Mouse (Mus musculus) liver, embryonic 14.5 days (tissue): Measurements from ENCODE around the gene Zfp14. TPM values are rescaled to one million over a fixed set of nuclear protein-coding genes. Genes with fewer than 3 reads are reported as not detected.

ENCODE experiments used
- ATAC-seq: fragments of 200-750 bp; cut with Nextera tagmentation; 2 replicates; pipeline ENCODE4 v1.8.0; 2017; ENCODE audit warnings: moderate number of reproducible peaks, mild to moderate bottlenecking, moderate library complexity; ENCODE audit not compliant: insufficient read depth
- DNase-seq, 3 experiments: peaks; one replicate each; pipeline ENCODE4 v3.0.0-alpha.2; 2012 to 2013; ENCODE audit warnings: low read depth in 3 of 3, low spot score in 3 of 3
- H3K27ac ChIP-seq: fragments of 300-500 bp; sonication (generic); 2 replicates; pipeline ENCODE4 v1.5.1; 2014; ENCODE audit warnings: moderate library complexity, mild to moderate bottlenecking, control low read depth, inconsistent platforms
- H3K27me3 ChIP-seq: fragments of 300-500 bp; sonication (generic); 2 replicates; pipeline ENCODE4 v1.6.1; 2014; ENCODE audit warnings: mild to moderate bottlenecking, low read length, moderate library complexity; ENCODE audit not compliant: control insufficient read depth, insufficient read depth
- H3K36me3 ChIP-seq: fragments of 300-500 bp; sonication (generic); replicated peaks from 2 replicates; pipeline ENCODE4 v1.6.1; 2014; ENCODE audit warnings: low read depth; ENCODE audit not compliant: control insufficient read depth, insufficient read depth
- H3K4me1 ChIP-seq, 2 experiments: fragments of 200-500 bp in 1 of 2; fragments of 300-500 bp in 1 of 2; sonication (generic) in 1 of 2; replicated peaks; 2 replicates each; pipeline ENCODE4 v1.6.1; 2012 to 2014; ENCODE audit warnings: antibody characterized with exemption in 1 of 2, inconsistent platforms in 1 of 2, low read length in 1 of 2; ENCODE audit not compliant: control insufficient read depth in 2 of 2, insufficient read depth in 2 of 2
- H3K4me2 ChIP-seq: fragments of 300-500 bp; sonication (generic); 2 replicates; pipeline ENCODE4 v1.6.1; 2014; ENCODE audit warnings: low read depth, mild to moderate bottlenecking, control low read depth, moderate library complexity
- H3K4me3 ChIP-seq, 2 experiments: fragments of 200-500 bp in 1 of 2; fragments of 300-500 bp in 1 of 2; sonication (generic) in 1 of 2; 2 replicates each; pipeline ENCODE4 v1.5.1; 2012 to 2014; ENCODE audit warnings: low read depth in 2 of 2, low read length in 2 of 2, mild to moderate bottlenecking in 2 of 2, control low read depth in 1 of 2, inconsistent platforms in 1 of 2, moderate library complexity in 1 of 2; ENCODE audit not compliant: insufficient read depth in 1 of 2
- H3K9ac ChIP-seq: fragments of 300-500 bp; sonication (generic); replicated peaks from 2 replicates; pipeline ENCODE4 v1.6.1; 2014; ENCODE audit warnings: mild to moderate bottlenecking, control low read depth, moderate library complexity
- H3K9me3 ChIP-seq: fragments of 300-500 bp; sonication (generic); 2 replicates; pipeline ENCODE4 v1.6.1; 2016; ENCODE audit warnings: low read length, mixed read lengths; ENCODE audit not compliant: control insufficient read depth
- CTCF ChIP-seq: IDR thresholded peaks from 2 replicates; pipeline ENCODE4 v1.5.1; 2016; ENCODE audit warnings: antibody characterized with exemption, low read depth, control low read depth
- EP300 ChIP-seq: IDR thresholded peaks from 2 replicates; pipeline ENCODE4 v1.6.1; 2016; ENCODE audit warnings: antibody characterized with exemption, low read depth
- WGBS: fragments of 180-500 bp; shearing (Covaris S2); extraction: QIAGEN DNeasy Blood & Tissue Kit; methylation state at CpG from one replicate; pipeline ENCODE4 v1.1.7; 2014; ENCODE audit not compliant: insufficient replicate concordance; 5-methylcytosine and 5-hydroxymethylcytosine counted together
- polyA plus RNA-seq, 2 experiments: library from polyadenylated mRNA; depleted of rRNA in 1 of 2; stranded (reverse) in 1 of 2; unstranded in 1 of 2; fragments of >200 nt; fragmentation: Nextera tagmentation in 1 of 2; extraction: Ambion mirVana in 1 of 2; gene quantifications; 2 replicates each; pipeline versions ENCODE4 v1.2.1 to v1.2.3; 2012 to 2014

Gene Zfp14
- polyA plus RNA-seq, 2 experiments = 0.27 to 0.38 TPM

- WGBS = 40% methylated on average over 6 of the region's 6 CpGs
- H3K4me1 ChIP-seq = 0 out of 4 replicates have a peak, but pooled peaks cover 0 to 2% of the 10 kb centered on the region in 2 experiments
- no peak overlapping the region for H3K4me3 ChIP-seq
- H3K9me3 ChIP-seq = no peaks in the 10 kb centered on the region
- H3K27ac ChIP-seq = no peak overlapping the region
- no peak overlapping the region for H3K4me2 ChIP-seq
- no peak for TF ChIP-seq CTCF
- DNase-seq (no peak), ATAC-seq (no peak)
- no peaks in the 10 kb centered on the region for H3K36me3 ChIP-seq
- H3K9ac ChIP-seq = no peak overlapping the region
- H3K27me3 ChIP-seq = no peaks in the 10 kb centered on the region
These were observed 20.5 kb downstream of the Zfp14 start for GRCm38 (mm10) chr7:30030677-30031076.

- WGBS = 57% methylated on average over 3 of the region's 3 CpGs
- Histone ChIP-seq H3K4me2 (no peak overlapping the region), H3K4me1 (no peaks in the 10 kb centered on the region), H3K9ac (no peak overlapping the region), H3K27me3 (no peaks in the 10 kb centered on the region), H3K4me3 (no peak overlapping the region), H3K27ac (no peak overlapping the region), H3K9me3 (no peaks in the 10 kb centered on the region), H3K36me3 (peaks cover 10% of the 10 kb centered on the region)
- ATAC-seq (no peak), DNase-seq (no peak)
- TF ChIP-seq CTCF = no peak
- no peak for TF ChIP-seq EP300
These were observed 22.6 kb downstream of the Zfp14 start for GRCm38 (mm10) chr7:30028572-30028971.

- ATAC-seq (no peak), DNase-seq (no peak)
- H3K27me3 ChIP-seq = no peaks in the 10 kb centered on the region
- no peak for TF ChIP-seq EP300
- no peak for TF ChIP-seq CTCF
- H3K4me1 ChIP-seq = no peaks in the 10 kb centered on the region
- no peak overlapping the region for H3K4me3 ChIP-seq
- H3K36me3 ChIP-seq = peaks cover 21% of the 10 kb centered on the region
- H3K9ac ChIP-seq = no peak overlapping the region
- H3K4me2 ChIP-seq = no peak overlapping the region
- WGBS = 66% methylated on average over 4 of the region's 4 CpGs
- no peaks in the 10 kb centered on the region for H3K9me3 ChIP-seq
- H3K27ac ChIP-seq = no peak overlapping the region
These were observed 23.8 kb downstream of the Zfp14 start for GRCm38 (mm10) chr7:30027331-30027730.

GRCm38 (mm10) chr7:30025358-30025757 lies 25.8 kb downstream of the Zfp14 start:
- no peak overlapping the region for H3K27ac ChIP-seq
- no peak overlapping the region for H3K4me2 ChIP-seq
- DNase-seq (no peak), ATAC-seq (no peak)
- H3K9me3 ChIP-seq = no peaks in the 10 kb centered on the region
- H3K4me1 ChIP-seq = no peaks in the 10 kb centered on the region
- H3K27me3 ChIP-seq = no peaks in the 10 kb centered on the region
- WGBS = 77% methylated on average over 5 of the region's 5 CpGs
- H3K36me3 ChIP-seq = peaks cover 27% of the 10 kb centered on the region
- no peak for TF ChIP-seq EP300
- peak; percentile 40; the same call in 1 of the 2 replicates for TF ChIP-seq CTCF
- no peak overlapping the region for H3K4me3 ChIP-seq
- H3K9ac ChIP-seq = no peak overlapping the region

GRCm38 (mm10) chr7:30023800-30024199 lies 27.4 kb downstream of the Zfp14 start:
- 65% methylated on average over 8 of the region's 8 CpGs for WGBS
- H3K9me3 ChIP-seq = no peaks in the 10 kb centered on the region
- ATAC-seq = no peak
- no peak overlapping the region for H3K9ac ChIP-seq
- H3K4me3 ChIP-seq = no peak overlapping the region
- H3K27me3 ChIP-seq = no peaks in the 10 kb centered on the region
- H3K4me2 ChIP-seq = no peak overlapping the region
- H3K4me1 ChIP-seq = no peaks in the 10 kb centered on the region
- DNase-seq = no peak
- peaks cover 29% of the 10 kb centered on the region for H3K36me3 ChIP-seq
- TF ChIP-seq CTCF = no peak
- no peak for TF ChIP-seq EP300
- H3K27ac ChIP-seq = no peak overlapping the region
